Comparison of ENCODE assay signal across 8 mouse cellular contexts in genomic region chr2:140066353-140067314, GRCm38 (mm10). TPM values are rescaled to one million over a fixed set of nuclear protein-coding genes. Genes with fewer than 3 reads are reported as not detected.
A peak's percentile ranks its signal among the peaks of the same experiment; 100 is the strongest.
DNase-seq lines count a peak whose midpoint lies in the region; ATAC-seq and TF ChIP-seq lines count a peak whose summit lies in the region.

Gene Tasp1 (minus strand): TSS chr2:140066805.

- H3K9ac ChIP-seq in lung, postnatal 0 days (replicated peaks; ENCODE audit: low read depth) = peak within 1 kb of the TSS; percentile 80

- H3K27ac ChIP-seq in hindbrain, embryonic 10.5 days = peak within 1 kb of the TSS; percentile 94
- peak within 1 kb of the TSS; percentile 93 for H3K27ac ChIP-seq in lung, postnatal 0 days (ENCODE audit: low read length)

- no peak for TF ChIP-seq EP300 in lung, postnatal 0 days (IDR thresholded peaks at IDR 0.05)

- peaks cover 15% of the 10 kb centered on the region for H3K4me1 ChIP-seq in hindbrain, embryonic 10.5 days (replicated peaks)
- H3K4me1 ChIP-seq in lung, postnatal 0 days (ENCODE audit: insufficient read depth, low read depth, low read length) = peaks cover 7% of the 10 kb centered on the region; the same call in 1 of the 2 replicates

- peak within 1 kb of the TSS; percentile 88 for H3K4me2 ChIP-seq in lung, postnatal 0 days (replicated peaks; ENCODE audit: low read depth, low read length)

- no peak for TF ChIP-seq CTCF in lung, postnatal 0 days (IDR thresholded peaks at IDR 0.05)

- H3K9me3 ChIP-seq in hindbrain, embryonic 10.5 days = no peaks in the 10 kb centered on the region
- no peaks in the 10 kb centered on the region for H3K9me3 ChIP-seq in lung, postnatal 0 days (ENCODE audit: low read length)

- H3K27me3 ChIP-seq in hindbrain, embryonic 10.5 days (ENCODE audit: insufficient read depth, poor library complexity, severe bottlenecking) = no peaks in the 10 kb centered on the region
- no peaks in the 10 kb centered on the region for H3K27me3 ChIP-seq in lung, postnatal 0 days (replicated peaks; ENCODE audit: insufficient read depth, low read length)

- 3% methylated on average over 68 of the region's 68 CpGs for WGBS in hindbrain, embryonic 10.5 days
- WGBS in lung, postnatal 0 days = 2% methylated on average over 56 of the region's 68 CpGs

- DNase-seq in MN1 (ENCODE audit: low spot score) = peak; percentile 95
- DNase-seq in cerebellum, adult 9-10 months = peak; percentile 94
- DNase-seq in hindbrain, embryonic 10.5 days (ENCODE audit: low spot score) = peak; percentile 94
- peak; percentile 97 for DNase-seq in layer of hippocampus, adult 9-11 months
- peak; percentile 99 for DNase-seq in lung, postnatal 0 days (ENCODE audit: low spot score)
- peak; percentile 79 for DNase-seq in ovary, postnatal 14 days (ENCODE audit: low spot score)
- DNase-seq in thymus, postnatal 14 days = peak; percentile 89

- no peaks in the 10 kb centered on the region for H3K36me3 ChIP-seq in hindbrain, embryonic 10.5 days
- H3K36me3 ChIP-seq in lung, postnatal 0 days (ENCODE audit: insufficient read depth, low read length) = no peaks in the 10 kb centered on the region

- H3K4me3 ChIP-seq in hindbrain, embryonic 10.5 days = peak within 1 kb of the TSS; percentile 92
- peak within 1 kb of the TSS; percentile 77 for H3K4me3 ChIP-seq in lung, postnatal 0 days (ENCODE audit: low read depth, low read length)

- ATAC-seq in frontal cortex, adult (ENCODE audit: low TSS enrichment) = peak; percentile 100
- peak; percentile 100 for ATAC-seq in lung, postnatal 0 days

RNA-seq across cellular contexts. Expression of gene Tasp1, which starts in this region (rescaled TPM):
- 14.8 and 16.7 TPM in 2 replicates for polyA plus RNA-seq in hindbrain, embryonic 10.5 days (2016; fragmentation: Nextera tagmentation; extraction: Ambion mirVana)
- 13.1 and 13.3 TPM in 2 replicates for polyA plus RNA-seq in lung, postnatal 0 days (2015; fragmentation: Nextera tagmentation; extraction: Ambion mirVana)

Comparison
In these comparisons a context has a peak if more than half of its experiments do, and no peak if none do; other contexts are left out.
1. Peak in every context shown above with its lines: DNase-seq, ATAC-seq, H3K4me3 ChIP-seq and H3K27ac ChIP-seq.